Mouse (Mus musculus) stomach, embryonic 14.5 days (tissue): ENCODE measurements at regions not wholly inside any gene's neighbourhood (a gene's known extent, or its start where the extent isn't known, plus 50 kb on each side); places are given as distances from the start of the nearest gene placed in this dataset.

ENCODE experiments used
- ATAC-seq: fragments of 200-750 bp; cut with Nextera tagmentation; 2 replicates; pipeline ENCODE4 v1.8.0; 2017; ENCODE audit warnings: low read depth, moderate TSS enrichment; ENCODE audit not compliant: insufficient number of reproducible peaks, insufficient read depth, low FRiP score
- H3K27ac ChIP-seq: fragments of 300-500 bp; sonication (generic); 2 replicates; pipeline ENCODE4 v1.5.1; 2014; ENCODE audit warnings: mild to moderate bottlenecking, low read length, moderate library complexity, mixed read lengths
- H3K27me3 ChIP-seq: fragments of 300-500 bp; sonication (generic); 2 replicates; pipeline ENCODE4 v1.6.1; 2014; ENCODE audit warnings: low read length, control low read depth, mixed read lengths; ENCODE audit not compliant: control insufficient read depth, insufficient read depth
- H3K36me3 ChIP-seq: fragments of 300-500 bp; sonication (generic); 2 replicates; pipeline ENCODE4 v1.6.1; 2014; ENCODE audit warnings: mild to moderate bottlenecking, control low read depth, low read length, moderate library complexity, mixed read lengths; ENCODE audit not compliant: control insufficient read depth, insufficient read depth
- H3K4me1 ChIP-seq: fragments of 300-500 bp; sonication (generic); 2 replicates; pipeline ENCODE4 v1.6.1; 2014; ENCODE audit warnings: low read length, control low read depth, mixed read lengths; ENCODE audit not compliant: control insufficient read depth, insufficient read depth
- H3K4me2 ChIP-seq: fragments of 300-500 bp; sonication (generic); replicated peaks from 2 replicates; pipeline ENCODE4 v1.6.1; 2014; ENCODE audit warnings: low read depth, low read length, control low read depth
- H3K4me3 ChIP-seq: fragments of 300-500 bp; sonication (generic); 2 replicates; pipeline ENCODE4 v1.5.1; 2014; ENCODE audit warnings: low read depth, low read length, control low read depth
- H3K9ac ChIP-seq: fragments of 300-500 bp; sonication (generic); replicated peaks from 2 replicates; pipeline ENCODE4 v1.6.1; 2014; ENCODE audit warnings: low read depth, mild to moderate bottlenecking, control low read depth, low read length, moderate library complexity, mixed read lengths
- H3K9me3 ChIP-seq: fragments of 300-500 bp; sonication (generic); 2 replicates; pipeline ENCODE4 v1.6.1; 2016; ENCODE audit warnings: low read depth, low read length, control low read depth; ENCODE audit not compliant: control insufficient read depth
- WGBS: fragments of 180-500 bp; shearing (Covaris S2); extraction: QIAGEN DNeasy Blood & Tissue Kit; methylation state at CpG from one replicate; pipeline ENCODE4 v1.1.7; 2014; 5-methylcytosine and 5-hydroxymethylcytosine counted together

GRCm38 (mm10) chr4:94439159-94439836 is 117.0 kb upstream of the Gm10306 start:
- ATAC-seq = no peak
- Histone ChIP-seq H3K9me3 (no peaks in the 10 kb centered on the region), H3K4me2 (no peak overlapping the region), H3K27me3 (no peaks in the 10 kb centered on the region), H3K9ac (no peak overlapping the region), H3K36me3 (no peaks in the 10 kb centered on the region), H3K4me1 (no peaks in the 10 kb centered on the region), H3K27ac (no peak overlapping the region), H3K4me3 (no peak overlapping the region)
- WGBS = 71% methylated on average over 6 of the region's 6 CpGs

- Histone ChIP-seq H3K27ac (no peak overlapping the region), H3K36me3 (no peaks in the 10 kb centered on the region), H3K9ac (no peak overlapping the region), H3K4me1 (no peaks in the 10 kb centered on the region), H3K4me3 (no peak overlapping the region), H3K27me3 (no peaks in the 10 kb centered on the region), H3K4me2 (no peak overlapping the region), H3K9me3 (no peaks in the 10 kb centered on the region)
- 69% methylated on average over 4 of the region's 4 CpGs for WGBS
- no peak for ATAC-seq
Observed at GRCm38 (mm10) chr4:94446604-94447003, 109.7 kb upstream of the Gm10306 start.
